Mouse (Mus musculus) layer of hippocampus, adult 11-12 months (tissue): Measurements from ENCODE around the gene Dnmt3a.

ENCODE experiments used
- DNase-seq: peaks from one replicate; pipeline ENCODE4 v3.0.0; 2022; ENCODE audit warnings: low spot score

The Dnmt3a gene

DNA sequence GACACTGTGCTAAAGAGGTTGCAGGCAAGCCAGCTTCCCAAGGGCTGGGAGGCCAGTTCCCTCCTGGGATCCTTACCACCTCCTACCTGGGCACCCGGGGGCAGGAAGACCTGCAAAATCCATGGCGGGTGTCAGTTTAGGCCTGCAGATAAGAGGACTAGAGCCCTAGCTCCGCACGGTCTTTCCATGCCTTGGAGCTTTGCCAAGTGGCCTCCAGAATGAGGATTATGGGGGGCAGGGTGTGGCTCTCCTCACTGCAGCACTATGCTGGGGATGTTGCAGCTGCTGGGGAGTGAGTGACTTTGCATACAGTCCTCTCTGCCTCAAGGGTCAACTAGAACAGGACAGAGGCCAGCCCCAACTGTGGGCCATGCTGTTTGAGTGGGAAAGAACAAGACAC lies 14.1 kb downstream of the Dnmt3a start:
- no peak for DNase-seq

DNA sequence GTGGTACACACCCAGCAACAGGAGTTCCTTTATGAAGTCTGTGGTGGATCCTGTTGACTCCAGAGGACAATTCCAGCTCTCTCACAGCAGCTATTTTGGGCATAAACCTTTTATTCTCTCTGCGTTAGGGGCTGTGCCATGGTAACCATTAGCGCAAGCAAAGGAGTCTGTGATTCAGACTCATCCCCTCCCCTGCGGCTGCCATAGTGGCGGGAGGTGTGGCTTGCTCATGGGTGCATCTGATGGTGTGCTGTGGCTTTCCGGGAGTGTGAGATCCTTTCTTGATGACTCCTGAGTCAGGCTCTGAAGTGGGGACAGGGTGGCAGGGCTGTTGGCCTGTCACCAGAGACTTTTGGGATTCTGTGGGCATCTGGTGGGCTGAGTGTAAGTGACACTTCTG lies 17.6 kb downstream of the Dnmt3a start:
- no peak for DNase-seq

DNA sequence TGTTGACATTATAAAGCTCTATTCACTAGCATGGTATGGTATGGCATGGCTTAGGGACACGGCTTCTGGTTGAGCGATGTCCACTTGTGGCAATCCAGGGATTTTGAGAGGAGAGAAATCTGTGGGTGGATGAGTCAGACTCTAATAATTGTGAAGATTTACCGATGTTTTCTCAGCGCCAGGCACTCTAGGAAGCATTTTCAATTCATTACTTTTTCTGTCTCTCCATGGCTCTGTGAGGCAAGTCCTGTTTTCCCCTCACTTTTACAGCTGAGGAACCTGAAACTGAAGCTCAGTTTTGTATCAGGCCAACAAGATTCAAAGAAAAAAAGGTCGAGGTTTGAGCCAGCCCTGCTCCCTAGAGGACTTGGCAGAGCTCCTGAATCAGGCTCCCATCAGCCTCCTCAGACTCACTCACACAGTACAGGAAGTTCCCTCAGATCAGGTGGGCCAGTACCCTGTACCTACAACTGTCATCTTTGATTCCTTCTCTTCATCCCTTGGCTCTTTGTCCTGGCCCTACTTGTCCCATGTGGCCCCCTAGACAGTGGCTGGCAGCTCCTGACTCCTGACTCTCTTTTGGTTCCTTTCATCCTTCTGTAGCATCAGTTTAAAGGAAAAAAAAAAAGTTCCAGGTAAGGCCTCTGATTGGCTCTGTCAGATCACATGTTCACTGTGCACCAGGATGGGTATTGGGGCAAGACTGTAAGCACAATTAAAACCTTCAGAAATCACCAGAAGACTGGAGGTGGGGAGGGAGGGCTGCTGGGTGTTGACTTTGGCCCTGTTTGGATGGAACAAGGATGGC lies 19.3 kb downstream of the Dnmt3a start:
- no peak for DNase-seq

DNA sequence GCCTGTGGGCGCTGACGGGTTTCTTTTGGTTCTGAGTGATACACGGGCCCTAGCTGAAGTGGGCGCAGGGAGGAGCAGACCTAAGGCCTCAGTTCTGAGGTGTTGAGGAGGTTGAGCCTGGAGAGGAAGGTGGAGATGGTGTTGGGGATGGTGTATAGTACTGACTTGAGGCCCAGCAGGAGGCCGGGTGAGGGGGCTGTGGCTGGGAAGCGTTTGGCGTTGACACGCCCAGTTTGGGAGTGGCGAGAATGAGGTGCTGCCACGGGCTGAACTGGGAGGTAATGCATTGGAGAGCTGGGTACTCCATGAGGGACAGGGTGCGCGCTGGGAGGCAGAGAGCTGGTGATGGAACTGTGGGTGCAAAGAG lies 19.9 kb downstream of the Dnmt3a start:
- DNase-seq: no peak

DNA sequence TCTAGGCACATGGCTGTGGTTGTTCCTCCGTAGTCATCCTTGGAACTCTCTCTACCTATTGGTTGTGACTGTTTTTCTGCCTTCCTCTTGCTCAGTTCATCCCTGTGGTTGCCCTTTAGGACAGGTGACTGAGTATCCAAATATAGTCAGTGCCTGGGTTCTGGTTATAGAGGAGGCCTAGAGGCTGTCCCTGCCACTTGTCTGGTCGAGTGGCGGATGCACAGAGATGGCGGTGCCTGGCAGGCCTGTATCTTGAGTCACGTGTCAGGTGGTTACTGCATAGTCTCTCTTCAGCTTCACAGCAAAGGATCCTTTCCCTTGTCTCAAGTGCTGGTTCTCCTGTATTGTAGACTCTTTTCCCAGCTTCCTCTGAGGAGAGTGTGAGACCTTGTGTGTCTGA lies 22.0 kb downstream of the Dnmt3a start:
- DNase-seq: no peak

DNA sequence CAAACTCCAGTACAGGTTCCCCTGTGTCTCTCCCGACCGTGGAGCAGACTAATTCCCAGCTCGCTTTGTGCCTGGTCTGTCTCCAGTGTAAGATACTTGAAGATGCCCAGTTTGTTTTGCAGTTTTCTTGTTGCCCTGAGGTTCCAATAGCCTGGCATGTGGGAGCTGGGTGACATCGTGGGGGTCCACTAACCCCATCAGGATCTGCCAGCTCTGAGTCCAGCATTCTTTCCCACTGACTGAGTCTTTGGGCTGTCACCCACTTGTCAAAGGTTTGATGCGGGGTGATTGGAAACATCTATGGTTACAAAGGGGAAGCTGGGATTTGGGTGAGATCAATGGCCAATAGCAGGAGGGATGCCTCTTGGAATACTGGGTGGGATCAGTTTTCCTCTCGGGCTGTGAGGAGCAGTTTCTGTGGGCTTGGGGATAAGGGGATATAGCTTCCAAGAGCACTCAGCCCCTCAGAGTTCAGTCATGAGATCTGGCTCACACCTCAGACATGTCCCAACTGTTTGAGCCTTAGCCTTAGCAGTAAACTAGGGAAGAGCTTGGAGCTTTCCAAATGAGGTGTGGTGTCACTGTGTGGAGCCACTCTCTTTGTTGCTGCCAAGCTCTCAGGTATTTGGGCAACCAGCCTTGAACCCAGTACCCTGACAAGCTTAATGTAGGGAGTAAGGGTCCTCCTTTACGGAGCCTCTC lies 27.4 kb downstream of the Dnmt3a start:
- no peak for DNase-seq

DNA sequence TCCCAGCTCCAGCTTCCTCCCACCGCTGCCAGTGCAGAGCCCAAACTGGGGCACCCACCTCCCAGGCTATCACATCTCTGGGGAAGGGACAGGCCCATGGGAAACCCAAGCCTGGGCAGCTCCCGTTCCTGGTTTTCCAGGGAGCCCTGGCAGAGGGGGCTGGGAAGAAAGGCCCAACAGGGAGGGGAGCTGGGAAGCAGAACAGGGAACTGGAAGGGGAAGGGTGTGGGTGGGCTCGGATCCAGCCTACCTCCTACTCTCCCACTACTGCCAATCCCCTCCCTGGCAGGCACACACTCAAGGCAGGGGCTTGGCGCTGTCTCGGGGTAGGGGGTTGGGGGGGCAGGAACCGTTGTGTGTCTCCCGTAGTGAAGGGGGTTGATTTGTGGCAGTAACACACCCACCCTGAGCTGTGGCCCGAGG lies 28.1 kb downstream of the Dnmt3a start:
- DNase-seq: peak; percentile 79

DNA sequence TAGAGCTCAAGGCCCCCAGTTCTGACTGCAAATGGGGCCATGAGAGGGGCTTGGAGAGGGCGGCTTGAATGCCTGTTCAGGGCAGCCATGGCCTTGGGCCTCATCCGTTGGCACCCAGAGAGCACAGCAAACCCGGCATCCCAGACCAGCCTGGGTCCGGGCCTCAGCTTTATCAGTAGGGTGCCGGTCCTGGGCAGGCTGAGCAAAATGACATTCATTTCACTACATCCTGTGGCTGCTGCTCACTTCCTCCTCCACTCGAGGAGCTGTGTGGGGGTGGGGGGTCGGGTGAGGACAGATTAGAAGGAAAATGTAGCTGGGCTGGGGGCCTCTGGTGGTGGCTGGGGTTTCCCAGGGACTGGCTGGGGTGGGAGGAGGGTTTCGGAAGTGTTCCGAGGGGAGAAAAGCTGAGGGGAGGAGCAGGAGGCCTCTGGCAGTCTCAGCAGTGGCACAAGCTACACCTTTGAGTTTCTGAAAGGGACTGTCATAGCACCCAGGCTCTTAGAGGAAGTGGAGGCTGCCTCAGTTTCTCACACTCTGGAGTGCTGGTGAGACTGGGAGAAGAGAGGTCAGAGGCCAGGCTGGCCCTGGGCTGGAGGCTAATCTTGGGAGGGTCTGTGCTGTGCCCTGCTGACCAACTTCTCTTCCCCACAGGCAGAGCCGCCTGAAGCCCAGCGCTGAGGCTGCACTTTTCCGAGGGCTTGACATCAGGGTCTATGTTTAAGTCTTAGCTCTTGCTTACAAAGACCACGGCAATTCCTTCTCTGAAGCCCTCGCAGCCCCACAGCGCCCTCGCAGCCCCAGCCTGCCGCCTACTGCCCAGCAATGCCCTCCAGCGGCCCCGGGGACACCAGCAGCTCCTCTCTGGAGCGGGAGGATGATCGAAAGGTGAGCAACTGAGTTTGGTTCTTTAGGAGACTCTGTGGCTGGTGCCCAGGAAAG lies 28.8 kb downstream of the Dnmt3a start:
- DNase-seq: no peak

DNA sequence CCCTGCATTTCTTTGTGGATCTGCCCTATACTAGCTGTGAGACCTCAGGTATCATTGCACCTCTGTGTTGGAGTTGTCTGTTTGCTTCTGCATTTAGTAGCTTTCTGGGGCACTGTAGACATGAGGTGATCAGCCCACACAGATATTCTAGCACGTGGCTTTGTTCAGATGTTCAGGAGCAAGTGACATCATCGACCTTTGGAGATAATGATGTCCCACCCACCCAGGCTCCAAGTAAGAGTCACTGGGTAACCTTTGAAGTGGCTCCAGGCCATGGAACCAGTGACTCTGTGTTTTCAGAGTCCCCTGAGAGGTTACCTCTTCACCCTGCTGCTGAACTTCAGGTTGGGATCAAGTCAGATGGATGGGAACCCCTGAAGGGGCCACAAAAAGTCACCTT lies 29.8 kb downstream of the Dnmt3a start:
- DNase-seq: no peak

DNA sequence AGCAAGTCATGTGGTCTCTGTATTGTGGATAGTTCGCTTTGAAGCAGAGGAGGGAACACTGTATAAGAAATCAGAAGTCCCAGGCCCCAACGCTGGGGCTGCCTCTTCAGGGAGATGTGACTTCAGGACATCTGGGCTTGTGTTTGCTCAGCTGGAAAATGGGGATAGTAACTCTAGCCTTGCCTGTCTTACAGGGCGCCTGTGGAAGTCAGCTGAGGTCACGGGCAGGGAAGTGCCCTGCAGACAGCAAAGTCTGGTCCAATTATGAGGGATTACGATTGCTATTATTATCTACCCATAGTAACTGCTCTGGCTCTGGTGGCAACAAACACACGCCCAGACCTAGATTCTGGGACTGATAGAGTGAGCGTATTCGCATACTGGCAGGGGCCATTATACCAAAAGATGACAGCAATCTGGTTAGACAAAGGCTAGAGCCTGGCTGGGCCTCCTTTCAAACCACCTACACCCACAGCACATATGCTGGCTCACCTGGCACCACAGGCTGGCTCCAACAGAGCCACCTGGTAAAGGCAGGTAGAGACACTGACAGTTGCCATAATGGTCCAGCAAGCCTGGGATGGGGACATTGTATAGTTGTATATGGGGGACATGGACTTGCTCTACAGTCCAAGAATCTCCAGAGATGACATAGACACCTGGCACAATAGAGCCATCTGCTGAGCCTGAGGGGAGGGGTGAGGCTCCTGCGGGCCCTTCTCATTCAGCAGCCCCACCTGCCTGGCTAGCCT lies 31.4 kb downstream of the Dnmt3a start:
- DNase-seq: no peak

DNA sequence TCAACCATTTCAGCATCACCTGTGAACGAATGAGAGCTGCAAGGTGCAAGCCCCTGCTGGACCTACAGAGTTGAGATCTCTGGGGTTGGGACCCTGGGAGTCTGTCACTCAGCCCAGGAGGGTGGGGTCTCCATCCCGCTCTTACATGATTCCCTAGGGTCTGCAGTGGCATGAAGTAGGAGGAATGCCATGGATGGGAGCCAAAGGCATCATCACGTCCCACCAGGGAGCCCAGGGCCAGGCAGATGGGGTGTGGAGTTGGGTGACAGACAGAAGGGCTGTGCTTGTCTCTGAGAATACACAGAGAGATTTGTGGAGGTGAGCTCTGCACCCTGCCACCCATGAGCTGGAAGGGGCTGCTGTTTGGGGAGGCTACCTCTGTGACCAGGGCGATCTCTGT lies 32.2 kb downstream of the Dnmt3a start:
- DNase-seq: no peak

DNA sequence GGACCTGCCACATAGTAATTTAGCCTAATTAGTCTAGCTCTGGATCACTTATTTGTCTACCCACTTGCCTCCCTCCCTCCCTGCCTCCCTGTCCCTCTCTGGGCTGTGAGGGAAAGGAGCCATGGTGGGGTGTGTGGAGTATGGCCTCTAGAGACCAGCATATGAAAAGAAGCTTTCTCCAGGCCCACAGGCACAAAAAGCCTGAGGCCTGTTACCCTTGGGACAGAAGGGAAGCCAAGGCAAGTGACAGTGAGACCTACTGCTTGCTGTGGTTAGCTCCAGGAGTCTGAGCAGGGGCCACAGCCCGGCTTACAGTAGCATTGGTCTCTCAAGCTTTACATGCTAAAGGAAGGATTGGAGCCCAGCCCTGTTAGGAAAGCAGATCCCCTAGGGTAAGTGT lies 33.9 kb downstream of the Dnmt3a start:
- DNase-seq: no peak

DNA sequence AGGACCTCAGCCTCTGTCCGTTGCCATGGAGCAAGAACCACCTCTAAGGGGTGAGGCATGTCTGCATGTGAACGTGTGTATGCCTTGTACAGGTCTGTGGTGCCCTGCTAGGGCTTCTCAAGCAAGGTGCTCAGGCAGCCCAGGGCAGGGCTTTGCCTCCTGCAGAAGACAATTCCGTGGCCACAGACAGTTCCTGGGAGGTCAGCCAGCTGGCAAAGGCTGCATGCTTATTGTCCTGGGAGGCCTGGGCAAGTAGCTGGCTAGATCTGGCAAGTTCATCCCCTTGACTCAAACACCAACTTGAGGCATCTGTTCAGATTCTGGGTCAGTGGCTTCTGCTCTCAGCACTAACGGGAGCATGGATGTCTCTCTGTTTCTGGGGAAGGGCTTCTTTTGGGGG lies 35.3 kb downstream of the Dnmt3a start:
- no peak for DNase-seq

DNA sequence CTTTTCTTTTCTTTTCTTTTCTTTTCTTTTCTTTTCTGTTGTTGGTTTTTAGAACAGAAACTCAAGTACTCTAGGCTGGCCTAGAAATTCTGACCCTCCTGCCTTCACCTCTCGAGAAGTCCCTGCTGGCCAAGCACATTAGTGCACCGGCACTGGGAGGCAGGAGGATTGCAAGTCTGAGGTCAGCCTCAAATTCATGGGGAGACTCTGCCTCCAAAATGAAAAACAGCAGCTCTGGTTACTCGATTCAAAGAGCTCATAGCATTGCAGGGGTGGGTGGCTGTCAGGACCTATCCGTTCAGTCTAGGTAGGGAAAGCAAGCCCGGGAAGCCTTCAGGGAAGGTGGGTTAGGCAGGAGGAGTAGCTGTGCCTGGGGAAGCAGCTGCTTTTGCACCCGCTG lies 37.0 kb downstream of the Dnmt3a start:
- no peak for DNase-seq

DNA sequence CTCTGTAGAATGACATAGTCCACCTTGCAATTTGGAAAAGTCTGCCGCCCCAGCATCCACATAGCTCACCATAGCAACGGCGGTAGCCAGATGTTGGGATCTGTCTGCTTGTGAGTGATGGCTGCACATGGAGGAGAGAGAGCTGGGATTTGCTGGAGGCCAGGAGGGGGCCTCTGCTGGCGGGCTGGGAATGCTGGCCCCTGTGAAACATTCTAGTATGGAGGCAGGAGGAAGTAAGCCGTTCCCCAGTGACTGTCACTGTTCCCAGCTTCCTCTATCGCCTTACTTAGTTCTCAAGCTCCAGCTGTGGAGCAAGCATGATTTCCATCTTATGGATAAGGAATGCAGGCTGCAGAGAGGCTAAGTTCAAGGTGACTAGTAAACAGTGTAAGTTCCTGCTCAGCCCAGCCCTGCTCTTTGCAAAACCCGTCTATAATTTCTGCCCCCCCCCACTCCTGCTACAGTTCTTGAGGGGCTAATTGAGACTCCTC lies 37.6 kb downstream of the Dnmt3a start:
- no peak for DNase-seq

DNA sequence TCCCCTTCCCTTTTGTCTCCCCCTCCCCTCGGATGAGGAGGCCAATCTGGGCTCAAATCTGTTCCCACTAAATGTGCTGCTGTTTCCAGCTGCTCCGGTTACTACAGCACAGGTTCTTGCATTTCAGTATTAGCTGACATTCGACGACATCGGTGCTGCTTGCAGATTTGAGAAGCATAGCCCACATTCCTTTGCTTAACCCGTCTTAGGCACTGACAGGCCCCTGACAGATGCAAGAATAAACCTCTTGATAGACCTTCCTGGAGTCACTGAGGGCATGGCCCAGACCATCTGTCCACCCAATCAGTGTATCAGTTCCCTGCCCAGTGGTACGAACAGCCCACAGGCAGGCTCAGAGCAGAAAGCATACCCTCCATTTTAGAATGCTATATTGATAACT lies 38.1 kb downstream of the Dnmt3a start:
- no peak for DNase-seq

DNA sequence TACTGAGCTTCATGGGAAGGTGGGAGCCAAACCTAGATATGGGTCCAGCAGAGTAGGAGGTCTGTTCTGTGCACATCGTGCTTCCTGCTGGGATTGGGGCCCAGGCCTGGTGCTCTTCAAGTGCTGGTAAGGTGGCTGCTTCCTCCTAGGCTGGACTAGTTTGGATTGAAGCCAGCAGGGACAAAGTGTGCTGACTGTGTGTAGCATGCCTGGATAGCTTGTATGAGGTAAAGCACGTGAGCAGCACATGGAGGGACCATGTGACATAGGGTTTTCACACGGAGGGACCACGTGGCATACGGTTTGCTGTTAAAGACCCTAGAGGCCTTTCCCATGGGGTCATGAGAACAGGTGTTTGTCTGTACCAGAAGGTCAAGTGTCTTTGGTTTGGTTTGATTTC lies 38.5 kb downstream of the Dnmt3a start:
- DNase-seq: no peak

DNA sequence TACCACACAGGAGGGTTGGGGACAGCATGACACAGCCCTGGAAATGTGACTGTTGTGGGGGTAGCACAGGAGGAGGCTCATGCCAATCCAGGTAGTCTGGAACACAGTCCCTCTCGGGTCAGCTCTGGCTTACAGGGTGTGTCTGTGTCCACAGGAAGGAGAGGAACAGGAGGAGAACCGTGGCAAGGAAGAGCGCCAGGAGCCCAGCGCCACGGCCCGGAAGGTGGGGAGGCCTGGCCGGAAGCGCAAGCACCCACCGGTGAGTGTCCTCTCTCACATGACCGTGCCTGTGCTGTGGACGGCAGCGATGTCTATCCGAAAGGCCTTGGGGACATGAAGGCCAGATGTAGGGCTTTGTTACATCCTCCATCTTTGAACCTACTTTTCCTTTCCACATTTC lies 43.7 kb downstream of the Dnmt3a start:
- DNase-seq: no peak

DNA sequence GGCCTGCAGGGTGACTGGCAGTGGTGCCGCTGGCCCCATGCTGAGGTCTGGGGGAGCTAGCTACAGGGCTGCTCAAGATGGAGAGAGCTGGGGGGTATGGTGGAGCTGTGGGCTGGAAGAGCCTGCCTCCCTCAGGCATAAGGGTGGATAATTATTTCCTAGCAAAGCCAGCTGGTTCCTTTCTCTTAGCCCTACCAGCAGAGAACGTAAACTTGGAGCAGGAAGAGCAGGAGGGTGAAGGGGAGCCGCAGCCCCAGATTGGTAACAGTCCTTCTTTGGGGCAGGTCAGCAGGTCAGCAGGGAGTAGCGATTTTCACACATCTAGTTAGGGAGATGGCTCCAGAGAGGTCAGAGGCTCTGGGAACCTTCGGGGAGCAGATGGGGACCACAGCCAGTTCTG lies 44.4 kb downstream of the Dnmt3a start:
- no peak for DNase-seq

DNA sequence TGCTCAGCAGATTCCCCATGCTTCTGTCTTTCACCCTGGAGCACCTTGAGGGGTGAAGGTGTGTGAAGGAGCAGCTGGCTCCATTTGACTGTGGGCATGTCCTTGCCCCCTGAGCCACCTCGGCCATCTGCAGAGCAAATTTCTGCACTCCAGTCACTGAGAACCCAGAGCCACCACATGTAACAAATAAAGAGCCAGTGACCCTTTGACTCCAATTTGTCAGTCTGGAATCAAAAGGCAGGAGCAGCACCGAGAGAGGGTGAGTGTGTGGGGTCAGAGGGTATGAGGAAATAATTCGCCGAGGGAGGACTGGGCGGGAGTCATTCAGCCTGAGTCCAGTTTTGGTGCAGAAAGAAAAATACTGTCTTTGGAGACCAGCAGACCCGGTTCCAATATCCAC lies 44.9 kb downstream of the Dnmt3a start:
- no peak for DNase-seq

DNA sequence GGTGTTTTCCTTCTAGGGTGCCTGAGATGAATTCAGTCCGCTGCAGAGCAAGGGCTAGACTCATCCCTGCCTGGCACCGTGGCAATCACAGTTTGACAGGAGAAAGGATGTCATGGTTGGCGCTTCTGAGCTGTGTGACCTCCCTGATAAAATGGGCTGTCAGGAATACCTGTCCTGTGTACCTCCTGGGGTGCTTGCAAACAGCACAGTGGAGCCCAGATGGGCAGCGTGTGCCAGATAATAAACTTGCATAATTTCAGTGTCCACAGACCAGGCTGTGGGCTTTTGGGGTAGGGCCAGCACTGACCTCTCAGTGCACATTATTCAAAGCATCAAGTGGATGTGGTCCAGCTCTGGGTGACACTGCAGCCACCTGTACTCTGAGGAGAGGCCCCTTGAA lies 45.4 kb downstream of the Dnmt3a start:
- DNase-seq: no peak

DNA sequence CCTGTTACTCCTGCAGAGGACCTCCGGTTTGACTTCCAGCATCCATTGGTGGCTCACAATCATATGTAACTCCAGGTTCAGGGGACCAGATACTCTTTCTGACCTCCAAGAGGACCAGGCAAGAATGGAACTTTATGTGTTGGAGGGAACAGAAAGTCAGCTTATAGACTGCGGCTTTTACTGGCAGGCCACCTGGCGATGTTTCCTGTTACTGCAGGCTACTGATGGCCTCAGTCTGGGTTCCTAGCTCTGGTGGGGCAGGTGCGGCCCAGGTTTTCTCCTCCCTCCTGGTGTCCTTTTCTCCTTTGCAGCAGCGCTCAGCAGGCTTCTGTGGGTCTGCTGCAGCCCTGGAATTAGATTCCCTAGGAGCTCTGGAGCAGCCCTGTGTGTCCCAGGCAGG lies 46.7 kb downstream of the Dnmt3a start:
- DNase-seq: no peak
